Mouse (Mus musculus) thymus, postnatal 0 days (tissue): ENCODE measurements around the gene Renbp. TPM values are rescaled to one million over a fixed set of nuclear protein-coding genes. Genes with fewer than 3 reads are reported as not detected.

Experiments
- polyA plus RNA-seq: library from polyadenylated mRNA; unstranded; fragments of >200 nt; fragmentation: Nextera tagmentation; extraction: Ambion mirVana; gene quantifications from 2 replicates; pipeline ENCODE4 v1.2.1, GENCODE M21; 2015

Gene Renbp
- polyA plus RNA-seq, 1 experiment from 2014 or later = 43.5 TPM

Other genes starting within 250 kb of the Renbp start
- gene Bcap31, start 214.7 kb downstream of the Renbp start, polyA plus RNA-seq = 292 and 314 TPM in 2 replicates
- gene Abcd1, start 214.3 kb downstream of the Renbp start, polyA plus RNA-seq = 29.4 and 34.3 TPM in 2 replicates
- gene Plxnb3, start 173.8 kb downstream of the Renbp start, polyA plus RNA-seq = 0.09 and 0.10 TPM in 2 replicates
- 1.1 and 1.4 TPM in 2 replicates for gene Srpk3, start 156.4 kb downstream of the Renbp start, polyA plus RNA-seq
- gene Idh3g, start 144.0 kb downstream of the Renbp start, polyA plus RNA-seq = 191 and 203 TPM in 2 replicates
- 235 and 241 TPM in 2 replicates for gene Ssr4, start 143.8 kb downstream of the Renbp start, polyA plus RNA-seq
- gene Pdzd4, start 105.9 kb downstream of the Renbp start, polyA plus RNA-seq = 0.17 and 0.26 TPM in 2 replicates
- 1.2 and 2.1 TPM in 2 replicates for gene Avpr2, start 38.7 kb downstream of the Renbp start, polyA plus RNA-seq
- gene L1cam, start 34.7 kb downstream of the Renbp start, polyA plus RNA-seq = 0.29 and 0.31 TPM in 2 replicates
- gene Arhgap4, start 9.0 kb downstream of the Renbp start, polyA plus RNA-seq = 71.5 and 74.1 TPM in 2 replicates
- 212 and 213 TPM in 2 replicates for gene Naa10, start 8.9 kb downstream of the Renbp start, polyA plus RNA-seq
- 47.2 and 55.7 TPM in 2 replicates for gene Hcfc1, start 35.5 kb upstream of the Renbp start, polyA plus RNA-seq
- gene Irak1, start 93.1 kb upstream of the Renbp start, polyA plus RNA-seq = 33.4 and 36.2 TPM in 2 replicates
- gene Opn1mw, start 196.6 kb upstream of the Renbp start, polyA plus RNA-seq = not detected in 2 replicates
- gene Mecp2, start 204.5 kb upstream of the Renbp start, polyA plus RNA-seq = 16.6 and 16.7 TPM in 2 replicates
- gene Tex28, start 237.0 kb upstream of the Renbp start, polyA plus RNA-seq = not detected in 2 replicates
- gene Tktl1, start 246.4 kb upstream of the Renbp start, polyA plus RNA-seq = 0.51 and 0.52 TPM in 2 replicates